Mouse (Mus musculus): ENCODE data around the gene Traf1. TPM values are rescaled to one million over a fixed set of nuclear protein-coding genes. Genes with fewer than 3 reads are reported as not detected.

The Traf1 gene
- polyA plus RNA-seq, 1 experiment: 1.1 TPM

- Histone ChIP-seq H3K36me3 (ENCODE audit: control insufficient read depth, insufficient read depth) (no peaks in the 10 kb centered on the region), H3K4me3 (no peak overlapping the region), H3K79me2 (ENCODE audit: control insufficient read depth, insufficient read depth) (no peaks in the 10 kb centered on the region), H3K4me2 (ENCODE audit: low read depth) (peak overlapping the region; percentile 67), H3K27me3 (ENCODE audit: control insufficient read depth, insufficient read depth, insufficient read length) (no peaks in the 10 kb centered on the region), H3ac (ENCODE audit: control insufficient read depth, insufficient read length) (no peak overlapping the region)
- TF ChIP-seq USF1 (IDR thresholded peaks at IDR 0.05; ENCODE audit: low read depth) (no peak), POLR2AphosphoS2 (IDR thresholded peaks at IDR 0.05; ENCODE audit: insufficient read length, low read depth) (no peak), MYOG (IDR thresholded peaks at IDR 0.05; ENCODE audit: control insufficient read depth in 1 of 3, insufficient read depth in 1 of 3, insufficient read length in 2 of 3, low read depth in 2 of 3) (no peak), SRF (IDR thresholded peaks at IDR 0.05; ENCODE audit: control insufficient read depth, insufficient read length, low read depth) (no peak), E2F4 (IDR thresholded peaks at IDR 0.05; ENCODE audit: insufficient read depth) (no peak), MAX (IDR thresholded peaks at IDR 0.05; ENCODE audit: low read depth) (no peak), TCF12 (IDR thresholded peaks at IDR 0.05; ENCODE audit: insufficient read depth, poor library complexity, severe bottlenecking) (no peak), REST (IDR thresholded peaks at IDR 0.05; ENCODE audit: insufficient read depth, insufficient read length) (no peak), TCF3 (IDR thresholded peaks at IDR 0.05; ENCODE audit: insufficient read length, low read depth) (no peak), CEBPB (IDR thresholded peaks at IDR 0.05; ENCODE audit: insufficient read depth, poor library complexity, severe bottlenecking) (no peak)
Measured at GRCm38 (mm10) chr2:34958036-34958435, 3.5 kb downstream of the Traf1 start.

- peak overlapping the region; percentile 67 for H3K4me2 ChIP-seq (ENCODE audit: low read depth)
- H3K27me3 ChIP-seq (ENCODE audit: control insufficient read depth, insufficient read depth, insufficient read length): no peaks in the 10 kb centered on the region
- no peak overlapping the region for H3K4me3 ChIP-seq
- H3K36me3 ChIP-seq (ENCODE audit: control insufficient read depth, insufficient read depth): no peaks in the 10 kb centered on the region
- H3ac ChIP-seq (ENCODE audit: control insufficient read depth, insufficient read length): no peak overlapping the region
- TF ChIP-seq MYOG (IDR thresholded peaks at IDR 0.05; ENCODE audit: control insufficient read depth in 1 of 3, insufficient read depth in 1 of 3, insufficient read length in 2 of 3, low read depth in 2 of 3) (no peak), SRF (IDR thresholded peaks at IDR 0.05; ENCODE audit: control insufficient read depth, insufficient read length, low read depth) (no peak), POLR2AphosphoS2 (IDR thresholded peaks at IDR 0.05; ENCODE audit: insufficient read length, low read depth) (no peak), E2F4 (IDR thresholded peaks at IDR 0.05; ENCODE audit: insufficient read depth) (no peak), POLR2A (IDR thresholded peaks at IDR 0.05; ENCODE audit: insufficient read length, low read depth) (no peak), CEBPB (IDR thresholded peaks at IDR 0.05; ENCODE audit: insufficient read depth, poor library complexity, severe bottlenecking) (no peak), REST (IDR thresholded peaks at IDR 0.05; ENCODE audit: insufficient read depth, insufficient read length) (no peak), MYOD1 (IDR thresholded peaks at IDR 0.05; ENCODE audit: control insufficient read depth in 1 of 3, insufficient read length in 2 of 3, low read depth in 2 of 3) (no peak), TCF12 (IDR thresholded peaks at IDR 0.05; ENCODE audit: insufficient read depth, poor library complexity, severe bottlenecking) (no peak), USF1 (IDR thresholded peaks at IDR 0.05; ENCODE audit: low read depth) (no peak), MAX (IDR thresholded peaks at IDR 0.05; ENCODE audit: low read depth) (no peak), TCF3 (IDR thresholded peaks at IDR 0.05; ENCODE audit: insufficient read length, low read depth) (no peak)
- no peaks in the 10 kb centered on the region for H3K79me2 ChIP-seq (ENCODE audit: control insufficient read depth, insufficient read depth)
Measured at GRCm38 (mm10) chr2:34957405-34957804, 4.2 kb downstream of the Traf1 start.

GRCm38 (mm10) chr2:34956941-34957340, 4.6 kb downstream of the Traf1 start:
- TF ChIP-seq E2F4 (IDR thresholded peaks at IDR 0.05; ENCODE audit: insufficient read depth): no peak
- no peak for TF ChIP-seq REST (IDR thresholded peaks at IDR 0.05; ENCODE audit: insufficient read depth, insufficient read length)
- no peak for TF ChIP-seq MAX (IDR thresholded peaks at IDR 0.05; ENCODE audit: low read depth)
- TF ChIP-seq MYOD1 (IDR thresholded peaks at IDR 0.05; ENCODE audit: control insufficient read depth in 1 of 3, insufficient read length in 2 of 3, low read depth in 2 of 3): no peak
- no peak for TF ChIP-seq MYOG (IDR thresholded peaks at IDR 0.05; ENCODE audit: control insufficient read depth in 1 of 3, insufficient read depth in 1 of 3, insufficient read length in 2 of 3, low read depth in 2 of 3)
- TF ChIP-seq TCF12 (IDR thresholded peaks at IDR 0.05; ENCODE audit: insufficient read depth, poor library complexity, severe bottlenecking): no peak
- TF ChIP-seq POLR2A (IDR thresholded peaks at IDR 0.05; ENCODE audit: insufficient read length, low read depth): no peak
- TF ChIP-seq TCF3 (IDR thresholded peaks at IDR 0.05; ENCODE audit: insufficient read length, low read depth): no peak
- TF ChIP-seq USF1 (IDR thresholded peaks at IDR 0.05; ENCODE audit: low read depth): no peak
- no peak for TF ChIP-seq CEBPB (IDR thresholded peaks at IDR 0.05; ENCODE audit: insufficient read depth, poor library complexity, severe bottlenecking)
- no peak for TF ChIP-seq POLR2AphosphoS2 (IDR thresholded peaks at IDR 0.05; ENCODE audit: insufficient read length, low read depth)
- no peaks in the 10 kb centered on the region for H3K27me3 ChIP-seq (ENCODE audit: control insufficient read depth, insufficient read depth, insufficient read length)
- no peak overlapping the region for H3K4me2 ChIP-seq (ENCODE audit: low read depth)
- H3ac ChIP-seq (ENCODE audit: control insufficient read depth, insufficient read length): no peak overlapping the region
- H3K79me2 ChIP-seq (ENCODE audit: control insufficient read depth, insufficient read depth): no peaks in the 10 kb centered on the region
- no peaks in the 10 kb centered on the region for H3K36me3 ChIP-seq (ENCODE audit: control insufficient read depth, insufficient read depth)
- no peak overlapping the region for H3K4me3 ChIP-seq

GRCm38 (mm10) chr2:34954344-34954743, 7.2 kb downstream of the Traf1 start:
- Histone ChIP-seq H3K27me3 (ENCODE audit: control insufficient read depth, insufficient read depth, insufficient read length) (no peaks in the 10 kb centered on the region), H3K79me2 (ENCODE audit: control insufficient read depth, insufficient read depth) (no peaks in the 10 kb centered on the region), H3ac (ENCODE audit: control insufficient read depth, insufficient read length) (no peak overlapping the region), H3K4me2 (ENCODE audit: low read depth) (no peak overlapping the region), H3K4me3 (no peak overlapping the region), H3K36me3 (ENCODE audit: control insufficient read depth, insufficient read depth) (no peaks in the 10 kb centered on the region)
- TF ChIP-seq MAX (IDR thresholded peaks at IDR 0.05; ENCODE audit: low read depth) (no peak), POLR2A (IDR thresholded peaks at IDR 0.05; ENCODE audit: insufficient read length, low read depth) (no peak), E2F4 (IDR thresholded peaks at IDR 0.05; ENCODE audit: insufficient read depth) (no peak), MYOD1 (IDR thresholded peaks at IDR 0.05; ENCODE audit: control insufficient read depth in 1 of 3, insufficient read length in 2 of 3, low read depth in 2 of 3) (no peak), MYOG (IDR thresholded peaks at IDR 0.05; ENCODE audit: control insufficient read depth in 1 of 3, insufficient read depth in 1 of 3, insufficient read length in 2 of 3, low read depth in 2 of 3) (no peak), TCF3 (IDR thresholded peaks at IDR 0.05; ENCODE audit: insufficient read length, low read depth) (no peak), SRF (IDR thresholded peaks at IDR 0.05; ENCODE audit: control insufficient read depth, insufficient read length, low read depth) (no peak), REST (IDR thresholded peaks at IDR 0.05; ENCODE audit: insufficient read depth, insufficient read length) (no peak), POLR2AphosphoS2 (IDR thresholded peaks at IDR 0.05; ENCODE audit: insufficient read length, low read depth) (no peak), CEBPB (IDR thresholded peaks at IDR 0.05; ENCODE audit: insufficient read depth, poor library complexity, severe bottlenecking) (no peak), USF1 (IDR thresholded peaks at IDR 0.05; ENCODE audit: low read depth) (no peak), TCF12 (IDR thresholded peaks at IDR 0.05; ENCODE audit: insufficient read depth, poor library complexity, severe bottlenecking) (no peak)

Measured in myocyte (in vitro differentiated cells).